Mouse (Mus musculus) 3134 (cell line): ENCODE measurements around the gene 1700123L14Rik.
"Not testable (repeated sequence)": the region's sequence is repeated elsewhere in the genome, so short reads cannot be mapped to it uniquely, and the experiment has no call there.

Experiments
- DNase-seq: peaks from one replicate; pipeline ENCODE4 v3.0.0-alpha.2; 2011; ENCODE audit warnings: low spot score; ENCODE audit not compliant: insufficient read length; ENCODE audit errors: extremely low read depth

Gene 1700123L14Rik

GRCm38 (mm10) chr6:96165818-96166379, at the start of gene 1700123L14Rik:
1700123L14Rik (minus strand) TSS chr6:96166243.
- no peak for DNase-seq

- no peak for DNase-seq
Observed at GRCm38 (mm10) chr6:96205395-96205794, 39.4 kb upstream of the 1700123L14Rik start.

- not testable (repeated sequence) for DNase-seq
Observed at GRCm38 (mm10) chr6:96198991-96199390, 32.9 kb upstream of the 1700123L14Rik start.

GRCm38 (mm10) chr6:96186517-96186916, 20.5 kb upstream of the 1700123L14Rik start:
- no peak for DNase-seq

- no peak for DNase-seq
Observed at GRCm38 (mm10) chr6:96183392-96183791, 17.3 kb upstream of the 1700123L14Rik start.

- no peak for DNase-seq
Observed at GRCm38 (mm10) chr6:96178530-96178929, 12.5 kb upstream of the 1700123L14Rik start.

- DNase-seq: no peak
Observed at GRCm38 (mm10) chr6:96173681-96174080, 7.6 kb upstream of the 1700123L14Rik start.

- no peak for DNase-seq
Observed at GRCm38 (mm10) chr6:96167031-96167430, 988 bp upstream of the 1700123L14Rik start.

- DNase-seq: no peak
Observed at GRCm38 (mm10) chr6:96165403-96165802, 640 bp downstream of the 1700123L14Rik start.

- no peak for DNase-seq
Observed at GRCm38 (mm10) chr6:96143326-96143725, 22.7 kb downstream of the 1700123L14Rik start.

GRCm38 (mm10) chr6:96116534-96117272, 49.3 kb downstream of the 1700123L14Rik start:
- DNase-seq: peak; percentile 6

- no peak for DNase-seq
Observed at GRCm38 (mm10) chr6:96116148-96116533, 49.9 kb downstream of the 1700123L14Rik start.
